In genomic region chr4:108347111-108347510, GRCm38 (mm10) we compare ENCODE assay signal across 14 mouse cellular contexts. TPM values are rescaled to one million over a fixed set of nuclear protein-coding genes. Genes with fewer than 3 reads are reported as not detected.
DNase-seq lines count a peak whose midpoint lies in the region; ATAC-seq lines count a peak whose summit lies in the region.
"Had no signal": no experiment of that assay in that cellular context is flagged by ENCODE, and none has a peak within 500 bp of the region (broad histone marks: within the 10 kb centered on the region; RNA-seq: fewer than 3 reads in every experiment).

No protein-coding gene starts in this region.

- peak; percentile 30 to 77 for DNase-seq in adrenal gland, adult (ENCODE audit: inconsistent age in 2 of 2, low spot score in 1 of 2)
- no peak for DNase-seq in adrenal gland, postnatal 10 days
- peak; percentile 57 for DNase-seq in 3134 (ENCODE audit: extremely low read depth, insufficient read length, low spot score)
- DNase-seq in embryonic facial prominence, embryonic 10.5 days (ENCODE audit: low spot score): no peak
- no peak for DNase-seq in ovary, postnatal 14 days (ENCODE audit: low spot score)
- DNase-seq in frontal cortex, postnatal 36 days (ENCODE audit: low spot score in 2 of 2): no peak
- DNase-seq in right cerebral cortex, postnatal 10 days (ENCODE audit: low spot score in 2 of 2): no peak
- DNase-seq: cerebellum, postnatal 36 days; kidney, adult 8-10 months; right cerebral cortex, postnatal 4 days had no signal

- H3K9ac ChIP-seq in limb, embryonic 15.5 days: no peak overlapping the region
- H3K9ac ChIP-seq: forebrain, embryonic 13.5 days; heart, embryonic 12.5 days; limb, embryonic 13.5 days had no signal

- H3K4me3 ChIP-seq in embryonic facial prominence, embryonic 10.5 days: no peak overlapping the region
- no peak overlapping the region for H3K4me3 ChIP-seq in limb, embryonic 15.5 days
- H3K4me3 ChIP-seq: forebrain, embryonic 13.5 days; heart, embryonic 12.5 days; limb, embryonic 13.5 days had no signal

- H3K27me3 ChIP-seq in embryonic facial prominence, embryonic 10.5 days (replicated peaks; ENCODE audit: low read depth, poor library complexity, severe bottlenecking): no peaks in the 10 kb centered on the region
- H3K27me3 ChIP-seq in limb, embryonic 15.5 days: no peaks in the 10 kb centered on the region
- H3K27me3 ChIP-seq: forebrain, embryonic 13.5 days; heart, embryonic 12.5 days; limb, embryonic 13.5 days had no signal

- 88% methylated on average over 5 of the region's 5 CpGs for WGBS in embryonic facial prominence, embryonic 10.5 days
- WGBS in limb, embryonic 15.5 days: 84% methylated on average over 5 of the region's 5 CpGs

- H3K9me3 ChIP-seq in embryonic facial prominence, embryonic 10.5 days: no peaks in the 10 kb centered on the region
- no peaks in the 10 kb centered on the region for H3K9me3 ChIP-seq in limb, embryonic 15.5 days
- H3K9me3 ChIP-seq: forebrain, embryonic 13.5 days; heart, embryonic 12.5 days; limb, embryonic 13.5 days had no signal

- no peaks in the 10 kb centered on the region for H3K36me3 ChIP-seq in embryonic facial prominence, embryonic 10.5 days (replicated peaks)
- H3K36me3 ChIP-seq in limb, embryonic 15.5 days: no peaks in the 10 kb centered on the region
- H3K36me3 ChIP-seq: heart, embryonic 12.5 days; limb, embryonic 13.5 days had no signal

- H3K4me2 ChIP-seq in limb, embryonic 15.5 days: no peak overlapping the region
- H3K4me2 ChIP-seq: forebrain, embryonic 13.5 days; heart, embryonic 12.5 days; limb, embryonic 13.5 days had no signal

- H3K4me1 ChIP-seq in embryonic facial prominence, embryonic 10.5 days: peaks cover 73% of the 10 kb centered on the region
- H3K4me1 ChIP-seq in limb, embryonic 15.5 days: peaks cover 44% of the 10 kb centered on the region

- H3K27ac ChIP-seq in embryonic facial prominence, embryonic 10.5 days (replicated peaks): peak overlapping the region; percentile 88
- H3K27ac ChIP-seq in limb, embryonic 15.5 days: 0 out of 2 replicates have a peak overlapping the region, but pooled peaks have one; percentile 6
- H3K27ac ChIP-seq: forebrain, embryonic 13.5 days had no signal

- no peak for ATAC-seq in limb, embryonic 15.5 days (ENCODE audit: insufficient number of reproducible peaks, low FRiP score, low TSS enrichment, low read depth)
- ATAC-seq: forebrain, embryonic 13.5 days had no signal

RNA-seq across cellular contexts. Expression of gene Coa7, which starts 19.2 kb away (rescaled TPM):
- 10 to 100 TPM; 56.1 to 61.8 TPM for total RNA-seq in adrenal gland, postnatal 10 days (2021)
- polyA plus RNA-seq in embryonic facial prominence, embryonic 10.5 days (2016; fragmentation: Nextera tagmentation; extraction: Ambion mirVana): 70.4 and 78.9 TPM in 2 replicates
- 38.0 and 40.3 TPM in 2 replicates for polyA plus RNA-seq in limb, embryonic 15.5 days (2015; fragmentation: Nextera tagmentation; extraction: Ambion mirVana)

RNA-seq across cellular contexts. Expression of gene Shisal2a, which starts 36.0 kb away (rescaled TPM):
- 1 to 10 TPM; 2.7 to 5.9 TPM for total RNA-seq in adrenal gland, postnatal 10 days (2021)
- 4.0 and 5.6 TPM in 2 replicates for polyA plus RNA-seq in embryonic facial prominence, embryonic 10.5 days (2016; fragmentation: Nextera tagmentation; extraction: Ambion mirVana)
- polyA plus RNA-seq in limb, embryonic 15.5 days (2015; fragmentation: Nextera tagmentation; extraction: Ambion mirVana): 1.8 and 1.9 TPM in 2 replicates

RNA-seq across cellular contexts. Expression of gene Zyg11b, which starts 46.2 kb away (rescaled TPM):
- total RNA-seq in adrenal gland, postnatal 10 days (2021): 10 to 100 TPM; 29.5 to 35.4 TPM
- 14.7 and 15.4 TPM in 2 replicates for polyA plus RNA-seq in embryonic facial prominence, embryonic 10.5 days (2016; fragmentation: Nextera tagmentation; extraction: Ambion mirVana)
- polyA plus RNA-seq in limb, embryonic 15.5 days (2015; fragmentation: Nextera tagmentation; extraction: Ambion mirVana): 9.0 and 10.6 TPM in 2 replicates

RNA-seq across cellular contexts. Expression of gene Gpx7, which starts 59.6 kb away (rescaled TPM):
- total RNA-seq in adrenal gland, postnatal 10 days (2021): 10 to 100 TPM; 18.2 to 20.5 TPM
- polyA plus RNA-seq in embryonic facial prominence, embryonic 10.5 days (2016; fragmentation: Nextera tagmentation; extraction: Ambion mirVana): 39.7 and 40.1 TPM in 2 replicates
- 125 and 133 TPM in 2 replicates for polyA plus RNA-seq in limb, embryonic 15.5 days (2015; fragmentation: Nextera tagmentation; extraction: Ambion mirVana)

Comparison
In these comparisons a context has a peak if more than half of its experiments do, and no peak if none do; other contexts are left out.
1. DNase-seq: peak in adrenal gland, adult (2 of 2) and 3134 (single experiment); none in adrenal gland, postnatal 10 days (single experiment), embryonic facial prominence, embryonic 10.5 days (single experiment), ovary, postnatal 14 days (single experiment), frontal cortex, postnatal 36 days (0 of 2) and right cerebral cortex, postnatal 10 days (0 of 2).